Mouse (Mus musculus): ENCODE measurements at regions not wholly inside any gene's neighbourhood (a gene's known extent, or its start where the extent isn't known, plus 50 kb on each side); places are given as distances from the start of the nearest gene placed in this dataset.
"Not testable (repeated sequence)": the region's sequence is repeated elsewhere in the genome, so short reads cannot be mapped to it uniquely, and the experiment has no call there.

- ATAC-seq (replicated peaks; ENCODE audit: low FRiP score, poor library complexity, severe bottlenecking), result no peak
These were observed 53.2 kb upstream of the Dazl start for GRCm38 (mm10) chr17:50346451-50347192.

GRCm38 (mm10) chr17:50353818-50354217 is 60.4 kb upstream of the Dazl start:
- ATAC-seq (replicated peaks; ENCODE audit: low FRiP score, poor library complexity, severe bottlenecking), result not testable (repeated sequence)

- ATAC-seq (replicated peaks; ENCODE audit: low FRiP score, poor library complexity, severe bottlenecking), result no peak
These were observed 60.9 kb upstream of the Dazl start for GRCm38 (mm10) chr17:50354357-50354756.

- no peak for ATAC-seq (replicated peaks; ENCODE audit: low FRiP score, poor library complexity, severe bottlenecking)
These were observed 68.3 kb upstream of the Dazl start for GRCm38 (mm10) chr17:50361657-50362233.

- no peak for ATAC-seq (replicated peaks; ENCODE audit: low FRiP score, poor library complexity, severe bottlenecking)
These were observed 72.0 kb upstream of the Dazl start for GRCm38 (mm10) chr17:50365396-50365795.

- ATAC-seq (replicated peaks; ENCODE audit: low FRiP score, poor library complexity, severe bottlenecking), result no peak
These were observed 72.7 kb upstream of the Dazl start for GRCm38 (mm10) chr17:50366181-50366580.

GRCm38 (mm10) chr17:50369216-50369875 is 75.9 kb upstream of the Dazl start:
- ATAC-seq (replicated peaks; ENCODE audit: low FRiP score, poor library complexity, severe bottlenecking), result no peak

- ATAC-seq (replicated peaks; ENCODE audit: low FRiP score, poor library complexity, severe bottlenecking), result no peak
These were observed 77.0 kb upstream of the Dazl start for GRCm38 (mm10) chr17:50370484-50370883.

GRCm38 (mm10) chr17:50373496-50374141 is 80.2 kb upstream of the Dazl start:
- no peak for ATAC-seq (replicated peaks; ENCODE audit: low FRiP score, poor library complexity, severe bottlenecking)

- no peak for ATAC-seq (replicated peaks; ENCODE audit: low FRiP score, poor library complexity, severe bottlenecking)
These were observed 82.0 kb upstream of the Dazl start for GRCm38 (mm10) chr17:50375465-50375864.

- ATAC-seq (replicated peaks; ENCODE audit: low FRiP score, poor library complexity, severe bottlenecking), result no peak
These were observed 83.3 kb upstream of the Dazl start for GRCm38 (mm10) chr17:50376708-50377107.

GRCm38 (mm10) chr17:50378141-50378727 is 84.8 kb upstream of the Dazl start:
- no peak for ATAC-seq (replicated peaks; ENCODE audit: low FRiP score, poor library complexity, severe bottlenecking)

GRCm38 (mm10) chr17:50388715-50389710 is 95.6 kb upstream of the Dazl start:
- ATAC-seq (replicated peaks; ENCODE audit: low FRiP score, poor library complexity, severe bottlenecking), result no peak

GRCm38 (mm10) chr17:50390151-50390550 is 96.7 kb upstream of the Dazl start:
- no peak for ATAC-seq (replicated peaks; ENCODE audit: low FRiP score, poor library complexity, severe bottlenecking)

GRCm38 (mm10) chr17:50391207-50391606 is 97.8 kb upstream of the Dazl start:
- ATAC-seq (replicated peaks; ENCODE audit: low FRiP score, poor library complexity, severe bottlenecking), result no peak

GRCm38 (mm10) chr17:50391996-50392395 is 98.6 kb upstream of the Dazl start:
- no peak for ATAC-seq (replicated peaks; ENCODE audit: low FRiP score, poor library complexity, severe bottlenecking)

GRCm38 (mm10) chr17:50392428-50392827 is 99.0 kb upstream of the Dazl start:
- ATAC-seq (replicated peaks; ENCODE audit: low FRiP score, poor library complexity, severe bottlenecking), result no peak

GRCm38 (mm10) chr17:50392966-50393365 is 99.5 kb upstream of the Dazl start:
- ATAC-seq (replicated peaks; ENCODE audit: low FRiP score, poor library complexity, severe bottlenecking), result no peak

GRCm38 (mm10) chr17:50393698-50394097 is 100.3 kb upstream of the Dazl start:
- no peak for ATAC-seq (replicated peaks; ENCODE audit: low FRiP score, poor library complexity, severe bottlenecking)
